Mouse (Mus musculus): ENCODE measurements around the gene Pcgf3. TPM values are rescaled to one million over a fixed set of nuclear protein-coding genes. Genes with fewer than 3 reads are reported as not detected.

Pcgf3 gene
- polyA plus RNA-seq, 1 experiment from 2014 or later: 10.0 TPM

DNA sequence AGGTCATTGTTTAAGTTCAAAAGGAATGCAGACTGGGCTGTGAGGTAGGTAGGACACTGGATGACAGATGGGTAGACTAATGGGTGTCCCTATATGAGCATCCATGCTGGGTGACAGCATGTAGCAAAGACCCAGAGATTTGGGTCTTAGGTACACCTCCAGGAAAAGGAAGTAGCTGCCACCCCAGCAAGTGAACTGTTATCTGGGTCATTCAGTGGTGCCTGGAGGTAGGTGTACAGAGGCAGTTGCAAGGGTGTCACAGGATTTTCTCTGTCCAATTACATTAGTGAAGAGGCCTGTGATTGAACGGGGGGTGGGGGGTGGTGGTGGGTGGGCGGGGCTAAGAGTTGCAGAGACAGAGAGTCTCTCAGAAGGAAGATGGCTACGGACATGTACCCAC lies 55.6 kb downstream of the Pcgf3 start:
- TF ChIP-seq EP300 (optimal IDR thresholded peaks at IDR 0.05) (no peak), CTCF (IDR thresholded peaks at IDR 0.05; ENCODE audit: low read depth) (no peak)
- ATAC-seq (ENCODE audit: low FRiP score, low TSS enrichment): no peak
- Histone ChIP-seq H3K27ac (replicated peaks) (no peak overlapping the region), H3K27me3 (ENCODE audit: control insufficient read depth, insufficient read depth, low read length) (no peaks in the 10 kb centered on the region), H3K9ac (ENCODE audit: low read length) (no peak overlapping the region), H3K4me2 (replicated peaks; ENCODE audit: low read depth) (no peak overlapping the region), H3K4me1 (replicated peaks; ENCODE audit: control insufficient read depth, insufficient read depth) (no peaks in the 10 kb centered on the region), H3K9me3 (ENCODE audit: control insufficient read depth, low read length) (no peaks in the 10 kb centered on the region), H3K4me3 (ENCODE audit: low read depth, low read length) (no peak overlapping the region), H3K36me3 (ENCODE audit: control insufficient read depth, insufficient read depth, low read length) (no peaks in the 10 kb centered on the region)
- WGBS: 75% methylated on average over 3 of the region's 3 CpGs
- no peak for DNase-seq (ENCODE audit: low spot score)

DNA sequence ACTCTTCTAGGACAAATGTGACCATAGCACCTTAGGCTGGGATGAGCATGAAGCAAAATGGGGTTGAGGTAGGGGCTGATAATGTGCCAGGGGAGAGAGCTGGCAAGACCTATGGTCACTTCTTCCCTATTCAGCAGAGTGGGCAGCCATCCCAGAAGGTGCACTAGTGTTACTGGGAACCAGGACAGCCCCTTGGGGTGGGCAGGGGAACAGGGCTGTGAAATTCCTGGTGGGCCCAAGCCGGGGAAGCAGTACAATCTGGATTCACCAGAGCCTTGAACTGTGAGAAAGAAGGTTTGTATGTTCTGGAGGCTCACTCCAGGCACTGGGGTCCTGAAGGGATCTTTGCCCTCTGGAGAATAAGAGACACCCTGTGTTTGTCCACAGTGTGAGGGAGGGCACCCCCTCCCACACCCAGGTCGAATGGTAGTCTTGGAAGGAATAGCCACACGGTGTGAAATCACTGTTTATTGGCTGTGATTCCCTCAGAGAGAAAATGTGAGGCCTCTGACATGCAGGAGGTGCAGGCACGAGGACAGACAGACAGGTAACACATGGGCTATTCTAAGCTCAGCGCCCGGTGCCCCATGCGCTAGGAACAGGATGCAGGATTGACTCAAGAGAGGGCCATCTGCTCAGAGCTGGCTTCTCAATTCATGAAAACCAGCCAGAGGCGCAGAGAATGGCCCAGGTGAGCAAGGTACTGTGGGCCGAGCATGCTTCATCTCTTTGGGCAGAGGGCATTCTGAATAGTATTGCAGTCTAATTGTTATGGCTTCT lies 57.3 kb downstream of the Pcgf3 start:
- Histone ChIP-seq H3K4me3 (ENCODE audit: low read depth, low read length) (no peak overlapping the region), H3K4me1 (replicated peaks; ENCODE audit: control insufficient read depth, insufficient read depth) (no peaks in the 10 kb centered on the region), H3K36me3 (ENCODE audit: control insufficient read depth, insufficient read depth, low read length) (no peaks in the 10 kb centered on the region), H3K4me2 (replicated peaks; ENCODE audit: low read depth) (no peak overlapping the region), H3K27ac (replicated peaks) (no peak overlapping the region), H3K9ac (ENCODE audit: low read length) (no peak overlapping the region), H3K27me3 (ENCODE audit: control insufficient read depth, insufficient read depth, low read length) (no peaks in the 10 kb centered on the region), H3K9me3 (ENCODE audit: control insufficient read depth, low read length) (no peaks in the 10 kb centered on the region)
- ATAC-seq (ENCODE audit: low FRiP score, low TSS enrichment) (no peak), DNase-seq (ENCODE audit: low spot score) (peak; percentile 9)
- WGBS: 76% methylated on average over 9 of the region's 9 CpGs
- TF ChIP-seq CTCF (IDR thresholded peaks at IDR 0.05; ENCODE audit: low read depth) (no peak), EP300 (optimal IDR thresholded peaks at IDR 0.05) (no peak)

- no peak for DNase-seq (ENCODE audit: low spot score)
- TF ChIP-seq EP300 (optimal IDR thresholded peaks at IDR 0.05) (no peak), CTCF (IDR thresholded peaks at IDR 0.05; ENCODE audit: low read depth) (no peak)
- 77% methylated on average over 5 of the region's 5 CpGs for WGBS
Measured at GRCm38 (mm10) chr5:108518951-108519350, 57.9 kb downstream of the Pcgf3 start.

GRCm38 (mm10) chr5:108520153-108520552 lies 59.1 kb downstream of the Pcgf3 start:
- Histone ChIP-seq H3K27me3 (ENCODE audit: control insufficient read depth, insufficient read depth, low read length) (no peaks in the 10 kb centered on the region), H3K4me1 (replicated peaks; ENCODE audit: control insufficient read depth, insufficient read depth) (no peaks in the 10 kb centered on the region), H3K4me2 (replicated peaks; ENCODE audit: low read depth) (no peak overlapping the region), H3K36me3 (ENCODE audit: control insufficient read depth, insufficient read depth, low read length) (no peaks in the 10 kb centered on the region), H3K9ac (ENCODE audit: low read length) (no peak overlapping the region), H3K4me3 (ENCODE audit: low read depth, low read length) (no peak overlapping the region), H3K9me3 (ENCODE audit: control insufficient read depth, low read length) (no peaks in the 10 kb centered on the region), H3K27ac (replicated peaks) (no peak overlapping the region)
- 70% methylated on average over 7 of the region's 7 CpGs for WGBS
- no peak for DNase-seq (ENCODE audit: low spot score)
- ATAC-seq (ENCODE audit: low FRiP score, low TSS enrichment): no peak
- TF ChIP-seq EP300 (optimal IDR thresholded peaks at IDR 0.05): no peak
- TF ChIP-seq CTCF (IDR thresholded peaks at IDR 0.05; ENCODE audit: low read depth): no peak

More at GRCm38 (mm10) chr5:108518951-108519350, 57.9 kb downstream of the Pcgf3 start:
- Histone ChIP-seq H3K4me2 (replicated peaks; ENCODE audit: low read depth) (no peak overlapping the region), H3K36me3 (ENCODE audit: control insufficient read depth, insufficient read depth, low read length) (no peaks in the 10 kb centered on the region), H3K27ac (replicated peaks) (no peak overlapping the region), H3K9ac (ENCODE audit: low read length) (no peak overlapping the region), H3K9me3 (ENCODE audit: control insufficient read depth, low read length) (no peaks in the 10 kb centered on the region), H3K4me1 (replicated peaks; ENCODE audit: control insufficient read depth, insufficient read depth) (no peaks in the 10 kb centered on the region), H3K27me3 (ENCODE audit: control insufficient read depth, insufficient read depth, low read length) (no peaks in the 10 kb centered on the region), H3K4me3 (ENCODE audit: low read depth, low read length) (no peak overlapping the region)
- ATAC-seq (ENCODE audit: low FRiP score, low TSS enrichment): no peak

DNA sequence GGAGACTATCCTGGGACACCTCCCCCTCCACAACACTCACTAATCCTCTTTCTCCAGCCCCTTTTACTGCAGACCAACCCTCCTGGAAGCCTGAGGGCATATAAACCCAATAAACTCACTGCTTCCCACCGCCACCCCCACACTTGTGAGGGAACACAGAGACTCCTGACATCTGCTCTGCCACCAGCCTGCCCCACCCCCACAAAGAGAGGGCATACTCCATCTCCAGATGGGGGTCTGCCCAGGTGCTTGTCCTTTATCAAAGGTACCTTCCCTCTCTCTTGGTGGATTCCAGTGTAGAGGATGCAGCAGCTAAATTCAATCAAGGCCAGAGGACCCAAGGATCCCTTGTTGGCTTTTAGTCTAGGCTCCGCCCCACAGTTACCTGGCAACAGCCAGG lies 60.0 kb downstream of the Pcgf3 start:
- WGBS: 56% methylated on average over 2 of the region's 2 CpGs
- Histone ChIP-seq H3K27me3 (ENCODE audit: control insufficient read depth, insufficient read depth, low read length) (no peaks in the 10 kb centered on the region), H3K9ac (ENCODE audit: low read length) (no peak overlapping the region), H3K4me2 (replicated peaks; ENCODE audit: low read depth) (no peak overlapping the region), H3K4me3 (ENCODE audit: low read depth, low read length) (no peak overlapping the region), H3K36me3 (ENCODE audit: control insufficient read depth, insufficient read depth, low read length) (no peaks in the 10 kb centered on the region), H3K4me1 (replicated peaks; ENCODE audit: control insufficient read depth, insufficient read depth) (no peaks in the 10 kb centered on the region), H3K27ac (replicated peaks) (no peak overlapping the region), H3K9me3 (ENCODE audit: control insufficient read depth, low read length) (no peaks in the 10 kb centered on the region)
- TF ChIP-seq CTCF (IDR thresholded peaks at IDR 0.05; ENCODE audit: low read depth) (no peak), EP300 (optimal IDR thresholded peaks at IDR 0.05) (no peak)
- ATAC-seq (ENCODE audit: low FRiP score, low TSS enrichment) (no peak), DNase-seq (ENCODE audit: low spot score) (no peak)

DNA sequence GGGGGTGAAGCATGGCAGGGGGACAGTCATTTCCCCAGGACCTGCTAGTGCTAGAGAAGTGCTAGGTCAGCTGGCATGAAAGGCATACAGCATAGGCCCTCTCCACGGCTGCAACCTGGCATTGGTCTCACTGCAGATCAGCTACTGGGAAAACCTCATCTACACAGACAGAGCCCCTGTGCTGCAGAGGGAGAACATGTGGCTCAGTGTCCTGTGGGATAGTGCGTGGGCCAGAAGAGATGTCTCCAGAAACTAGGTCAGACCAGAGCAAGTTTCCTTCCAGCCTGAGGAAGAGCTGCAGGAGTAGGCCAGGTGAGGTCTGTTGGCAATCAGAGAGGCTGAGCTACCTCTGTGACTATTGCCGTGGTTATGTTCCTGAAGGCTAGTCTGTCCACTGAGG lies 60.9 kb downstream of the Pcgf3 start:
- H3K9me3 ChIP-seq (ENCODE audit: control insufficient read depth, low read length): no peaks in the 10 kb centered on the region
- H3K27ac ChIP-seq (replicated peaks): no peak overlapping the region
- WGBS: 70% methylated on average over 3 of the region's 3 CpGs

More for the DNA sequence above, 60.9 kb downstream of the Pcgf3 start:
- Histone ChIP-seq H3K4me1 (replicated peaks; ENCODE audit: control insufficient read depth, insufficient read depth) (no peaks in the 10 kb centered on the region), H3K4me2 (replicated peaks; ENCODE audit: low read depth) (no peak overlapping the region), H3K27me3 (ENCODE audit: control insufficient read depth, insufficient read depth, low read length) (no peaks in the 10 kb centered on the region), H3K9ac (ENCODE audit: low read length) (no peak overlapping the region), H3K36me3 (ENCODE audit: control insufficient read depth, insufficient read depth, low read length) (no peaks in the 10 kb centered on the region), H3K4me3 (ENCODE audit: low read depth, low read length) (no peak overlapping the region)
- TF ChIP-seq EP300 (optimal IDR thresholded peaks at IDR 0.05): no peak
- no peak for TF ChIP-seq CTCF (IDR thresholded peaks at IDR 0.05; ENCODE audit: low read depth)
- ATAC-seq (ENCODE audit: low FRiP score, low TSS enrichment) (no peak), DNase-seq (ENCODE audit: low spot score) (no peak)
